Mouse (Mus musculus) lung, adult 2 months (tissue): ENCODE measurements at regions not wholly inside any gene's neighbourhood (a gene's known extent, or its start where the extent isn't known, plus 50 kb on each side); places are given as distances from the start of the nearest gene placed in this dataset.

Source experiments
- CTCF ChIP-seq: fragments of 200-500 bp; IDR thresholded peaks from 2 replicates; pipeline ENCODE4 v1.5.1; 2011; ENCODE audit warnings: mild to moderate bottlenecking, low read length, control low read depth; ENCODE audit not compliant: insufficient read depth
- POLR2A ChIP-seq: fragments of 200-500 bp; IDR thresholded peaks from 2 replicates; pipeline ENCODE4 v1.6.1; 2011; ENCODE audit warnings: low read depth, mild to moderate bottlenecking, control low read depth, low read length, borderline replicate concordance; ENCODE audit errors: extremely low read depth

- no peak for TF ChIP-seq CTCF
- no peak for TF ChIP-seq POLR2A
Measured at GRCm38 (mm10) chr2:103146132-103146531, 72.7 kb downstream of the Apip start.
